Mouse (Mus musculus): ENCODE measurements at regions not wholly inside any gene's neighbourhood (a gene's known extent, or its start where the extent isn't known, plus 50 kb on each side); places are given as distances from the start of the nearest gene placed in this dataset.

GRCm38 (mm10) chr13:55954346-55954745 is 118.4 kb upstream of the Pitx1 start:
- no peak for DNase-seq

GRCm38 (mm10) chr13:55953426-55953825 is 117.4 kb upstream of the Pitx1 start:
- no peak for DNase-seq

- DNase-seq = no peak
Measured at GRCm38 (mm10) chr13:55950773-55951172, 114.8 kb upstream of the Pitx1 start.

- no peak for DNase-seq
Measured at GRCm38 (mm10) chr13:55948591-55948990, 112.6 kb upstream of the Pitx1 start.

- no peak for DNase-seq
Measured at GRCm38 (mm10) chr13:55948144-55948543, 112.2 kb upstream of the Pitx1 start.

- DNase-seq = no peak
Measured at GRCm38 (mm10) chr13:55937417-55937816, 101.4 kb upstream of the Pitx1 start.

- no peak for DNase-seq
Measured at GRCm38 (mm10) chr13:55937000-55937399, 101.0 kb upstream of the Pitx1 start.

GRCm38 (mm10) chr13:55930637-55931036 is 94.6 kb upstream of the Pitx1 start:
- DNase-seq = no peak

- DNase-seq = no peak
Measured at GRCm38 (mm10) chr13:55929814-55930213, 93.8 kb upstream of the Pitx1 start.

GRCm38 (mm10) chr13:55923505-55924136 is 87.6 kb upstream of the Pitx1 start:
- no peak for DNase-seq

GRCm38 (mm10) chr13:55917316-55917715 is 81.3 kb upstream of the Pitx1 start:
- no peak for DNase-seq

- DNase-seq = no peak
Measured at GRCm38 (mm10) chr13:55912271-55912711, 76.3 kb upstream of the Pitx1 start.

- no peak for DNase-seq
Measured at GRCm38 (mm10) chr13:55909941-55910340, 73.9 kb upstream of the Pitx1 start.

GRCm38 (mm10) chr13:55904884-55905283 is 68.9 kb upstream of the Pitx1 start:
- DNase-seq = no peak

GRCm38 (mm10) chr13:55902255-55902654 is 66.3 kb upstream of the Pitx1 start:
- DNase-seq = no peak

GRCm38 (mm10) chr13:55900190-55900526 is 64.2 kb upstream of the Pitx1 start:
- no peak for DNase-seq

GRCm38 (mm10) chr13:55899501-55900189 is 63.7 kb upstream of the Pitx1 start:
- no peak for DNase-seq

GRCm38 (mm10) chr13:55898999-55899398 is 63.0 kb upstream of the Pitx1 start:
- DNase-seq = no peak

GRCm38 (mm10) chr13:55898257-55898950 is 62.4 kb upstream of the Pitx1 start:
- DNase-seq = no peak

- no peak for DNase-seq
Measured at GRCm38 (mm10) chr13:55895505-55895904, 59.5 kb upstream of the Pitx1 start.

GRCm38 (mm10) chr13:55893154-55894018 is 57.4 kb upstream of the Pitx1 start:
- no peak for DNase-seq

GRCm38 (mm10) chr13:55892250-55892649 is 56.3 kb upstream of the Pitx1 start:
- DNase-seq = no peak

GRCm38 (mm10) chr13:55887099-55887736 is 51.2 kb upstream of the Pitx1 start:
- DNase-seq = no peak
